Mouse (Mus musculus) left cerebral cortex, postnatal 10 days (tissue): ENCODE data around the gene Oog4. TPM values are rescaled to one million over a fixed set of nuclear protein-coding genes. Genes with fewer than 3 reads are reported as not detected.
A peak's percentile ranks its signal among the peaks of the same experiment; 100 is the strongest.
"Not testable (repeated sequence)": the region's sequence is repeated elsewhere in the genome, so short reads cannot be mapped to it uniquely, and the experiment has no call there.

ENCODE experiments used
- DNase-seq, 2 experiments: peaks; one replicate each; pipeline ENCODE4 v3.0.0; 2021 to 2022; ENCODE audit warnings: low spot score in 2 of 2, mixed read lengths in 1 of 2; ENCODE audit errors: extremely low spot score in 1 of 2
- intact Hi-C: fragments of 180-260 bp; cut with DNase I; formaldehyde crosslinking; loops from one replicate; pipeline ENCODE4 v1.15.1; 2025
- total RNA-seq, 2 experiments: library from RNA; stranded (reverse); gene quantifications; 2 replicates each; pipeline ENCODE4 v1.2.3; 2021

The Oog4 gene
- total RNA-seq, result not detected

DNA sequence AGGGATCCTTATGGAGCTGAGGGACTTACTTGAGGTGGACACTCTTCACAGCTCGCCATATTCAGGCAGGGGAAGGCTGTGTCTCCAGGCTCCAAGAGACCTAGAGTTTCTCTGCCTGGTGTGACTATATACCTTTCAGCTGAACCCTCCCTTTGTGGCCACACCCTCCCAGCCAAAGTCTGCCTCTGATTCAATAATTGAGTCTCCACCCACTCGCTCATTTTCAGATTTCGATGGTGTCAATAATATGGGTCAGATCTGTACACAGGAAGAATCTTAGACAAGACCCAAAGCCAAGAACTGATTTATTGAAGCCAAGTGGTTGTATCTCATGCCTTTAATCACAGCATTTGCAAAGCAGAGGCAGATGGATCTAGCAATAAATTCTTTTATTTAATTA is at the start of gene Oog4:
Gene Oog4 (minus strand): TSS at position 101 of the 400 bp plus-strand sequence.
- no peak for DNase-seq

DNA sequence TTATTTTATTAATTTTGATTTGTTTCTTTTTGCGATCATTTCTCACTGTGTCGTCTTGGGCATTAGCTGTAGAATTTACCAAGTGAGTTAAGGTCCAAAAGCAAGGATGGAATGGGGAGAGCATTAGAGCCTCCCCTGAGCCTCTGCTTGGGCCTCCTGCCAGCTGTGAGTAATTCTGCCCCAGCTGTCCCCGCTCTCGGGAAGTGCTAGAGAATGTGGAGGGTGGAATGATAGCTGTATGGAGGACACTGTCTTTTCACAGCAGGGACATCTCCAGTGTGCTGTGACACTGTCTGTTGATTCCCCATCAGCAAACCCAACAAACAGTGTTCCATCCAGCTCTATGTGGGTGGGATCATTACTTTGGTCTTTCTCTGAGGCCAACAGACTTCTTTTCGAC is 23.4 kb downstream of the Oog4 start:
- DNase-seq, intact Hi-C loops: not testable (repeated sequence)

More for the DNA sequence above, at the start of gene Oog4:
- intact Hi-C loops, result no loop called here

DNA sequence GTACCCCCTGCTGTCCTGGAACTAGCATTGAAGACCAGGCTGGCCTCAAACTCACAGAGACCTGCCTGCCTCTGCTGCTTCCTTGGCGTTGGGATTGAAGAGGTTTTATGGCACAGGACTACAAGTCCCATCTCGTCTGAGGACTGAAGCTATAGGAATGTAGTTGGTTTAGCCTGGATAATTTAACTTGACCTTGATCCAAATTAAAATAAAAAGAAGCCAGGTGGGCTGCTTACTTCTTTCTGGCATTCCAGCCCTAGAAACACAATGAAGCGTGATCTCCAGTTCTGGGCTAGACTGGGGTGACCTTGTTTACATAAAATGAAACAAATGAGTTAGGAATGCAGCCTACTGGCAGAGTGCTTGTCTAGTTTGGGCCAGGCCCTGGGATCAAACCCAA is 36.0 kb downstream of the Oog4 start:
- DNase-seq, result no peak

DNA sequence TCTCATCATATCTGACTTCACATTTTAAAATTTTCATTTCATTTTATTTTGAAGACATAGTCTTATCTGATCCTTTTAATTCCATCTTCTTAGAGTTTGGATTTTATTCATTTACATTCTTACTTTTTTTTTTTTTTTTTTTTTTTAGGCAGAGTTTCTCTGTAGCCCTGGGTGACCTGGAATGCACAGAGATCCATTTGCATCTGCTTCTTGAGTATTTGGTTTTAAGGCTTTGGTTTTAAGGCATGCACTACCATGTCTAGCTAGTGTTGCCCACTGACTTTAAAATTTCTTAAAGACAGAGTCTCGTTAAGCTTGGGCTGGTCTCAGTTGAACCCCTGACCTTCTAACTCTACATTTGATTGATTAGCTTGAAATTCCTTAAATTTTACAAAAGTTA is 36.5 kb downstream of the Oog4 start:
- intact Hi-C loops, result no loop called here
- DNase-seq, result no peak

More for the DNA sequence above, 36.0 kb downstream of the Oog4 start:
- intact Hi-C loops, result no loop called here

DNA sequence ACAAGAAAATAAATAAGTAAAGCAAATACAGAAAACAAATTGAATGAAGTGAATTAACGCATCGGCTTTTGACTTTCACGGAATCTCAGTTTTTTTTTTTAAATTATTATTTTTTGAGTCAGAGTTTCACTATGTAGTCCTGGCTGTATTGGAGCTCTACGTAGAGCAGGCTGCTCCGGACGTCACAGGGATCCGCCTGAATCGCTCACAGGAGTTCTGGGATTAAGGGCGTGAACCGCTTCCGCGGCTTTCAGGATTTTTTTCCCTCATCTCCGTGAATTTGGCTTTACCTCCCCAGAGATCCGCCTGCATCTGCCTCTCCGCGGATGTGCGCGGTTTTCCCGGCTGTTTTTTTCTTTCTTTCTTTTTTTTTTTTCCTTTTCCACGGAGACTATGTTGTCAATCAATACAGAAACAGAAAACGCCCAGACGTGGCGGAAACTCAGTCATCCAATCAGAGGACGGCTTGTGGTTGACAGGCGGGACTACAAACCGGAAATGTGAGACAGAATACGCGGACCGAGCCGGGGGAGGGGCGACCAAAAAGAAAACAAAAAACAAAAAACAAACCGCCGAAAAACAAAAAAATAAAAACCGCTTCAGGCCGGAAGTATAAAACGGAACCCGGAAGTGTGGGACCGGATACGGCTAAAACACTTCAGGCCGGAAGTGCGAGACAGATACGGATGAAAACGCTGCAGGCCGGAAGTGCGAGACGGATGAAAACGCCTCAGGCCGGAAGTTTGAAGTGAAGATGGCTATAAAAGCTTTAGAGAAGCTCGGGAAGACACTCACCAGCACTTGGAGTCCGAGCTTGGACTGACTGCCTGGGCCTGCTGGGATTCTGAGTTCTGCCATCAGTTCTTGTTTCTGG is 37.7 kb downstream of the Oog4 start, which contains the start of gene Pramef8:
Gene Pramef8 (plus strand): TSS at position 208 of the 874 bp plus-strand sequence.
- intact Hi-C loops, result no loop called here
- DNase-seq, result peak; percentile 91 to 92

DNA sequence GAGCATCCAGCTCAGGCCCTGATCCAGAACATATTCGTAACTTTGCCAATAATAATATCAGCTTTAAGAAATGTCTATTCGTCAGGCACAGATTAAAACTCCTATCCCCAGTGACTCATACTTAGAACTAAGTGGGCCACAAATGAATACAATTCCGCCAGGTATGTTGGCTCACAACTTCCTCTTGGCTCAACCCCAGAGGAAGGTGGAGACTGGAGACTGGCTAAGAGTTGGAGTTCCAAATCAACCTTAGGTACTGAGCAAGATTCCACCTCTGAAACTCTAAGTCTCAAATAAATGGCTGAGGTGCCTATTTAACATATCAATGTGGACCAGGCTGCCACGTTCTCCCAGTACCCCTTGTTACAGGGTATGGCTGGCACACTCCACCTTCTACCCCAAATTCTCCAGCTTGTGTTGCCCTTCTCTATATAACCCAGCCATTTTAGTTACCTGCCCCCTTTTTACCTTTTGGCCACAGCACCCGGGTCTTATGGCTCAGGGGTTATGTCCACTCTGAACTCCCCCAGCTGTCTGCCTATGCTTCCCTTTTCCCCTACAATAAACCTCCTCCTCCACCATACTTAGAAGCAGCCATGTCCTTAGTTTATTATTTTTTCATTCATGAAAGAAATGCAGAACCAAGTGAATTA is 38.4 kb downstream of the Oog4 start:
- DNase-seq, result no peak
- intact Hi-C loops, result no loop called here

DNA sequence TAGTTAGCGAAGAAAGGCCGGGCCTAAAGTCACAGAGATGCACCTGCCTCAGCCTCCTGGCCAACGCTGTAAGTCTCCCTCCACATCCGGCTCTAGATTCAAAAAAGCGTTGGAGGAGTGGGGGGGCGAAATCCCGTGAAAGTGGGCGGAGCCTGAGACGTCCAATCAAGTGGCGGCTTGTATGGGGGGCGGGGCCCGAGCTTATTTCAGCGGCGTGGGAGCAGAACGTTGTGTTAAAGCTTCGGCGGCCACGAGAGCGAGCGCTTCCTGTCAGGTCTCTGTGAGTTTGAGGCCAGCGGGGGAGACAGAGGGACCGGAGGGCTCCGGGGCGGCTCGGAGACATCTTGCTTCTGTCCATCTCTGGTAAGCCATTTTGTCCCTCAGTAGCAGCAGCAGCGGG is 55.9 kb downstream of the Oog4 start, which contains the start of gene Pramel1:
Gene Pramel1 (plus strand): TSS at position 248 of the 400 bp plus-strand sequence.
- peak in 1 of 2 experiments; percentile 32 for DNase-seq
- intact Hi-C loops, result no loop called here

DNA sequence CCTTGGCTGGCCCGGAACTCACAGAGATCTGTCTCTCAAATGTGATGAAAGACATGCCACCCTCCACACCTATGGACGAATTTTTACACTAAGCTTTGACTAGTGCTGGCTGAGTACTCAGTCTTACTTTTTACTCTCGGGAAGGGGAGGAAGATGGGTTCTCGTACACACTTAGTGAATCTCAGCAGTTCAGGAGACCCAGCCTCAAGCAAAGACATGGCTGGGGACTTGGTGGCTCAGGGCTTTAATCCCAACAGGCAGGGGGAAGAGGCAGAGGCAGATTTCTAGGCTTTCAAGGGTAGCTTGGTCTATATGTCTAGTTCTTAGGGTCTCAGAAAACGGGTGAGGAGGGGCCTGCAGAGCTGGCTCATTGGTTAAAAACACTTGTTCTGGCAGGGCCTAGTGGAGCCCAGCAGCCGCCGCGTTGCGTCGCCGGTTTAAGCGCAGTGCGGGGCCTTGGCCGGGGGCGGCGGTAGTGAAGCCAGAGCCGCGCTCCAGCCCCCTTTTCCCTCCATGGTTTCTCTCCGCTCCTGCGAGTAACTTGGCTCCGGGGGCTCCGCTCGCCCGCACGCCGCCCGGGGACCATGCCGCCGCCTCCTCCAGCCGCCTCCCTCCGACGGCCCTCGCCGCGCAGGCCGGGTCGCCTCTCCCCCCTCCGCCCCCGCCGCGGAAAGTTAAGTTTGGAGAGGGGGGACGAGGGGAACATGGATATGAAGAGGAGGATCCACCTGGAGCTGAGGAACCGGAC is 61.0 kb downstream of the Oog4 start:
- intact Hi-C loops, result no loop called here
- DNase-seq, result peak in 1 of 2 experiments; percentile 59

Other genes starting within 250 kb of the Oog4 start
- 10 to 100 TPM; 30.1 to 30.5 TPM for gene Prdm2, start 237.3 kb downstream of the Oog4 start, total RNA-seq
- gene Pdpn, start 150.8 kb downstream of the Oog4 start, total RNA-seq, result 10 to 100 TPM; 10.6 to 11.9 TPM
- gene Lrrc38, start 100.6 kb downstream of the Oog4 start, total RNA-seq, result under 1 TPM; 0.71 to 0.93 TPM
- gene Pramel1, start 55.9 kb downstream of the Oog4 start, total RNA-seq, result not detected
- gene Pramef8, start 37.9 kb downstream of the Oog4 start, total RNA-seq, result 10 to 100 TPM in 1 of 2 experiments, 1 to 10 TPM in 1; 9.9 to 13.7 TPM
- not detected for gene Gm13043, start 61.0 kb upstream of the Oog4 start, total RNA-seq
- gene Gm13040, start 85.6 kb upstream of the Oog4 start, total RNA-seq, result not detected
- not detected for gene BC080695, start 101.4 kb upstream of the Oog4 start, total RNA-seq
- not detected for gene Gm13057, start 101.4 kb upstream of the Oog4 start, total RNA-seq
- gene Gm13083, start 164.7 kb upstream of the Oog4 start, total RNA-seq, result not detected
- gene Gm13088, start 206.9 kb upstream of the Oog4 start, total RNA-seq, result not detected